Mouse (Mus musculus) adrenal gland, adult 2 months (tissue): ENCODE data around the gene Stk39. TPM values are rescaled to one million over a fixed set of nuclear protein-coding genes. Genes with fewer than 3 reads are reported as not detected.

ENCODE experiments used
- DNase-seq: peaks from one replicate; pipeline ENCODE4 v3.0.0; 2021
- polyA plus RNA-seq: library from polyadenylated mRNA; depleted of rRNA; stranded (reverse); fragments of >200 nt; gene quantifications from 2 replicates; pipeline ENCODE4 v1.2.3, GENCODE M21; 2012
- total RNA-seq, 2 experiments: library from RNA; stranded (reverse); gene quantifications; 2 replicates each; pipeline ENCODE4 v1.2.3; 2021

Gene Stk39
- total and polyA plus RNA-seq, 3 experiments, result 18.3 to 96.2 (median 70.2) TPM

DNA sequence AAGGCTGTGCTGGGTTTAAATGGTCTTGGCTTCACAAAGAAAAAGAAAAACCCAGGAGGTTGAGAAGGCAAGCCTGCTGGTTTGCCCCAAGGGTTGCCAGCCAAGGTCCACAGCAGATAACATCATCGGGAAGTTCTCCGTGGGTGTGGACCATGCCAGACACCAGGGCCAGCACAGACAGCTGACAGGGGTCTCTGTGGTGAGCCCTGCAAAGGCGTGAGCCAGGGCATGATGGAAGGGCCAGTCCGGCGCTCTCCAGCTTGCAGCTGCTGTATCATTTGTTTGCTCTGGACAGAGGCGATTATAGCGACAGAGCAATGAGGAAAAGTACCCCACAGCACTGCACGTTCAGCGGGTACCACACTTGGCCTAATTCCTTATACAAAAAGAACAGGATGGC is 126.8 kb downstream of the Stk39 start:
- no peak for DNase-seq

DNA sequence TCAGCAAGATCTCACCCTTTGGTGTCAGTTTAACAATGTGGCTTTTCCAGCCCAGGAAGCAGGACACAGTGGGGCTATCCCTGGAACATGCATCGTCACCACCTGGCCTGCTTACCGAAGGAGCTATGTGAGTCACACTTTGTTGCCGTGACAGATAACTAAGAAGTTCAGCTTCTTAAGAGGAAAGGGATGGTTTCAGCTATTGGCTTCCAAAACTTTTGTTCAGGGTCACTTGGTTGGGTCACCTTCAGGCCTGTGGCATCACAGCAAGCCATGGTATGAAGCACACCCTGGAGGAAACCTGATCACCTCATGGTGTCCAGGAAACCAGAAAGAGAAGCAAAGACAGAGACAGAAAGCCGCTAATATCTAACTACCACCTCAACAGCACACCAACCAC is 128.3 kb downstream of the Stk39 start:
- DNase-seq, result no peak

GRCm38 (mm10) chr2:68342122-68342646 is 129.9 kb downstream of the Stk39 start:
- peak; percentile 60 for DNase-seq

GRCm38 (mm10) chr2:68336913-68337312 is 135.2 kb downstream of the Stk39 start:
- no peak for DNase-seq

- DNase-seq, result no peak
Observed at GRCm38 (mm10) chr2:68334945-68335344, 137.1 kb downstream of the Stk39 start.

DNA sequence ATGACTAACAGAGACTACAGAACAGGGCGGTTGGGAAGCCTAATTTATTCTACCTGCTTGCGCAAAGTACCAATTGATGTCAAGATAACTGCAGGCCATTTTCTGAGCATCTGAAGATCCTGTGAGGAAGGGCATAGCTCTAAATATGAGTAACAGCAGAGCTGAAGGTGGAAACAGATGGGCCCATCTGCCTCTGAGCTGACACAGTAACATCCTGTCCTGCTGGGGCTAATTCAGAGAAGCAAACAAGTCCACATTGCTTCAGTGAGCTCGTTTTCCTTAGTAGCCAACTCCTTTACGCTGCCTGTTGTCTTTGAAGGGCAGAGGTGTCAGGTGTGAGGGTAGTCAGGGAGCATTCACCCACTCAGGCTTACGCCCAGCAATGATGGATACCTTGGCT is 146.8 kb downstream of the Stk39 start:
- DNase-seq, result no peak

DNA sequence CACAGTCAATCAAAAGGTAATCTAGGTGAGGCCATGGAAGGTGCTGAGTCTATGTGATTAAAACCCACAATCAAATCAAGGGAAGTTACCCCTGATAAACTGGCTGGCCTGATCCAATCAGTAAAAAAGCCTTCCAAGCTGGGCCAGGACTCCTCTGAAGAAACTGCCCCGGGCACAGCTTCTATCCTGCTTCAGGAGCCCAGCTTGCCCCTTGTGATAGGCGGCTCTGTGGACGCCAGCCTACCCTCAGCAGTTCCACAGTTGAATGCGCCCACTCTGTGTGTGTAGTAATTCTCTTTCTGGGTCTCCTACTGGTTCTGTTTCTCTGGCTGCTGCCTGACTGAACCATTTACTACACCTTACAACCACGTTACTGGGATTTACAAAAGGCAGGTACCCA is 150.8 kb downstream of the Stk39 start:
- DNase-seq, result no peak

DNA sequence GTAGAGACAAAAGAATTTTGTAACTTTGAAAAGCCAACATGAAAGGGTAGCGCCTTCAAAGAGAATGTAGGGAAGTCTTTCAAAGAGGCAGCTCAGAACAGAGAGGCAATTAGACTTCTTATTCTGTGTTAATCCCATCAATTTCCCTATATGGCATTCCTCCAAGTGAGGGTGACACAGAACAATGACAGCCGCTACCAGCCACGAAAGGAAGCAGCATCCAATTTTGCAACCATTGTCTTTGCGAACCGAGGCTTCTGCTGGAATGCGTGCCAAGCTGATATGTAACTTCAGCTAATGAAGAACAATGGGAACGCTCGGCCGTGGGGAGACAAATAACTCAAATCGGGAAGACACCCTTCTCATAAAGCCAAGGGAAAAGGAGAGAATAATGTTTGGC is 151.4 kb downstream of the Stk39 start:
- peak; percentile 26 for DNase-seq

- DNase-seq, result no peak
Observed at GRCm38 (mm10) chr2:68318452-68318851, 153.6 kb downstream of the Stk39 start.

DNA sequence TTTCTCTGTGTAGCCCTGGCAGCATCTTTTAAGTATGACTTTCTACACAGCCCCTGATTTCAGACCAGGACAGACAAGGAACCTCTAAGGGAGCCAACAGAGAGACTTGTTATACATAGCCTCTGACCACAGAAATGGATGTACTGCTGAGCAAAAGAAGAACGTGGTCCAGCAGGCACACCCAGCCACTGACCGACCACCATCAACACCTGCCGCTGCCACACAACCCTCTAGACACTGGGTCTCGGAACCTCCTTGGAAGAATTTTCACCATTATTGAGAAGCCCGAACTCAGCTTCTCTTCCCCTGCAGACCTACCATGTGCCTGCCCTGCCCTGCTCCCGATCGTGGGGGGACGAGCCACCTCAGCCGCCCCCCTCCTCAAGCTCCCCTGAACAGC is 154.2 kb downstream of the Stk39 start:
- DNase-seq, result no peak

DNA sequence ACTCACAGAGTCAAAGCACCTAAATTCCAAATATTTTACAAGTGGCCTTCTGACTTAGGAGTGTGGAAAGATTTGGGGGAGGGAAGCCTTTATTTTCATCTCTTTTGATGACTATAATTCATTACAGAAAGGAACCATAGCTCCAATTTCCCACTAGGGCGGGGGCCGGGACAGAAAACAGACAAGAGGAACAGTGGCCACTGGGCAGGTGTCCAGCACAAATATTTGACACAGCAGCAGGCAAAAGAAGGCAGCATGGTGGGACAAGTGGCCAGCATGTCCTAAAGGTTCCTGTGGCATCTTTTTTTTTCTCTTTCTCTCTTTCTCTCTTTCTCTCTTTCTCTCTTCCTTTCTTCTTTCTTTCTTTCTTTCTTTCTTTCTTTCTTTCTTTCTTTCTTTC is 154.6 kb downstream of the Stk39 start:
- DNase-seq, result no peak

- DNase-seq, result no peak
Observed at GRCm38 (mm10) chr2:68315258-68315657, 156.8 kb downstream of the Stk39 start.

DNA sequence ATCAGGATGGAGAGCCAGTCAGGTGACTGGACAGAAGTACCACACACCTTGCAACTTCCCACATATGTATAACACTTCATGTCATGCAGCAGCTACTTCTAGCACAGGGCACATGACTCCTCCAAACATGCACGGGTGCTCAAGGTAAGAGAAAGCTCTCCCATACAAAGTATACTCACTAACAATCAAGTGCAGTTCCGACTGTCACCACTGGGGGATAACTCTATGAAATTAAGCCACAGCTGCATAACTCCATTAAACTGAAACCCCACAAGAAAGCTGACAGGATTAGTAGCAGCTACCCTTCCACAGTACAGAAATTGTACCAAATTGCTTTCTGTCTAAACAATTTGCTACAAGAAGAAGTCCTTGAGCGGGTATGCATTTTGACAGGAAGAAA is 161.9 kb downstream of the Stk39 start:
- DNase-seq, result peak; percentile 26

- DNase-seq, result no peak
Observed at GRCm38 (mm10) chr2:68306519-68306918, 165.5 kb downstream of the Stk39 start.

- DNase-seq, result no peak
Observed at GRCm38 (mm10) chr2:68304771-68305460, 167.2 kb downstream of the Stk39 start.

GRCm38 (mm10) chr2:68301811-68302542 is 170.1 kb downstream of the Stk39 start:
- no peak for DNase-seq

DNA sequence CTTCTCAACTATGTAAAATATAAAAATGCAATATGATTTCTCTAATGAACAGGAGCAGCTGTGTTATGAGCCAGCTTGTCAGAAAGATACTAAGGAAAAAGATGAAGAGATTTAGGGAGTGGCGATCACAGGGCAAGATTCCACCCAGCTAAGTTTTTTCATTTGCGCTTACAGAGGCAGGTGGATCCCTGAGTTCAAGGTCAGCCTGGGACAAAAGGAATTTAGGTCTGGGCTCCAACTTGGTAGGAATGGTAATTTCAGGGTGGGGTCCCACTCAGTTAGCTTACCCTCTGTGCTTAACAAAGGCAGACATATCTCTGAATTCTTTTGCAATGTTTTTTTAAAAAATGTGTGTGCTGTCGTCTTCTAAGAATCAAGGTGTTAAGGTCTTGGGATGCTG is 173.7 kb downstream of the Stk39 start:
- no peak for DNase-seq

- no peak for DNase-seq
Observed at GRCm38 (mm10) chr2:68297955-68298354, 174.1 kb downstream of the Stk39 start.

DNA sequence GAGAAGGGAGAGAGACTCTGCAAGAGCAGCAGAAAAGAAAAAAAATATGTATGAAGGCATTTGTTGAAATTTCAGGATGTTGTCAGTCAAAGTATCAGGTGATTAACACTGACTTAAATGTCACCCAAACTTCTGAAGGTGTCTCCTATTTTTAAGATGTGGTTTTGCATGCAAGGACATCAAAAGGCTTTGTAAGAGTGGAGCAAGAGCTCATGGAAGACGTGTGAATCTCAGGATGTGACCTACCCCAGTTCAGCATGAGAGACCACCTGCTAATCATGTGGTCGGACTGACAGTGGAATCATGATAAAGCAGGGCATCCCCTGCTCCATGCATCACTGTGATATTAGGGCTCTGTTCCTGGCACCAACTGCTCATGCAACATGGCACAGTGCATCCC is 175.3 kb downstream of the Stk39 start:
- DNase-seq, result no peak

GRCm38 (mm10) chr2:68292539-68293320 is 179.3 kb downstream of the Stk39 start:
- DNase-seq, result no peak

DNA sequence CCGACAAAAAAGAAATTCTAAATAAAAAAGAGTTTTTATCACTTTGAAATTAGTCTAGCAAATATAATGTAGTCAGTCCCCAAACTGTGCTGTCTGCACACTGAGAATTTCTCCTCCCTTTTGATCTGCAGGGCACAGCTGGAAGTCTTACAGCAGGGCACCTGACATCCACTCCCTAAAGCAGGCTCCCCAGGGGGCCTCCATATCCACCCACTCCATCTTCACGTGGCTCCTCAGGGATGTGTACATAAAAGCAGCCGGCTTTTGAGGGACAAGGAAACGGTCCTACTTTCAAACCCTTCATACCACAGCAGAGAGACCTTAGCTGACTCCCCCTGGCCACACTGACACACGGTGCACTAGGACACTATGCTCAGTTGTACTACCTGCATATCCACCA is 180.2 kb downstream of the Stk39 start:
- no peak for DNase-seq

DNA sequence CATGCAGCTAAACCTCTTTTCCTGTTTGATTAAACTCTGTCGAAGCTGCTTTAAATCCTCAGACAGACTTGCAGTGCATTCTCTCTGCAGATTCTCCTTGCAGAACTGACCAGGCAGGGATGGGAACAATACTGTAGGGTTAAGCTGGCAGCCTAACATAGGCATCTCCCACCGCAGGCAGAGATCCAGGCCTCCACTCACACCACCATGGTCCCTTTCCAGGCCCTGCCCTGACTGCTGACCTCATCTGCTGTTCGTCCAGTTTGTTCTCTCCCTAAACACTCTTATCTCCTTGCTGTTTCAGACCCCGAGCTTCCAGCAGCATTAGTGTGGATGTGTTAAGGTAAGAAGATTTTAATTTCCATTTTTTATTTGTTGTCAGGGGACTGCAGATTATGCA is 182.1 kb downstream of the Stk39 start:
- no peak for DNase-seq

DNA sequence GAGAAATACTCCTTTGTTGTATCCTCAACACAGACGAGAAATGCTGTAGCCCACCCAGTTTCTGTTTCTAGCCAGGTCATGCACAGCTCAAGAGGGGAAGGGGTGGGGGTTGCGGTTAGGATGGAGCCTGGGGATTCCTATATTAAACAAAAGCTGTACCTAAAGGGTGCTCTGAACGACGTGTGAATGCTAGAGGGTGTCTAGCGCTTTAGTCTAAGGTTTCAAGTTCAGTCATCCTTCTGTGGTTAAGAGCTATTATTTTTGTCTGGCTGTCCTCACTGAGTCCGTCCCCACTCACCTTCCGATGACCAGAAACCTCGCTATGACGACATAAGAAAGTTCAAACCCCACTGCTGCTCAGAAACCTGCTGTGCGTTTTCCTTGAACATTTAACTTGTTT is 182.9 kb downstream of the Stk39 start:
- DNase-seq, result no peak
